Mouse (Mus musculus) heart, adult 18-20 months (tissue): ENCODE results near the gene Rinl. TPM values are rescaled to one million over a fixed set of nuclear protein-coding genes. Genes with fewer than 3 reads are reported as not detected.

Experiments
- DNase-seq, 2 experiments: peaks; one replicate each; pipeline ENCODE4 v3.0.0; 2021 to 2022; ENCODE audit warnings: mixed read lengths in 1 of 2
- total RNA-seq, 2 experiments: library from RNA; stranded (reverse); gene quantifications; 2 replicates each; pipeline ENCODE4 v1.2.3; 2021

Gene Rinl
- total RNA-seq, 2 experiments from 2014 or later: 1.5 to 3.4 TPM

DNA sequence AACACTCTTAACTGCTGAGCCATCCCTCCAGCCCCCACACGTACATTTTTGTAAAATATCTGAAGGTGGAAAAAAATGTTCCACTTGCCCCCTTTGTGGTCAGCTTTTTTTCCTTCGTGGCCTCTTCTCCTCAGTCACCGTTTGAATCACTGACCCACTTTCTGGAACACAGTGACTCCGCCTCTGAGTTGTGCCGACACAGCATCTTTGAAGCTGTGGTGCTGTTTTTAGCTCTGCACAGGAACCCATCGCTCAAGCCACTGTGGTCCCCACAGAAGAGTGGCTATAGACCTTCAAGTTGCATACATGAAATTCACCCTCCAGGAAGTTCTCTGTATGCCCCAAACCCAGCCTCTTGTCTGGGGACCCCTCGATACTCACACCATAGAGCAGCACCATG lies 7.9 kb upstream of the Rinl start:
- DNase-seq: peak in 1 of 2 experiments; percentile 66

DNA sequence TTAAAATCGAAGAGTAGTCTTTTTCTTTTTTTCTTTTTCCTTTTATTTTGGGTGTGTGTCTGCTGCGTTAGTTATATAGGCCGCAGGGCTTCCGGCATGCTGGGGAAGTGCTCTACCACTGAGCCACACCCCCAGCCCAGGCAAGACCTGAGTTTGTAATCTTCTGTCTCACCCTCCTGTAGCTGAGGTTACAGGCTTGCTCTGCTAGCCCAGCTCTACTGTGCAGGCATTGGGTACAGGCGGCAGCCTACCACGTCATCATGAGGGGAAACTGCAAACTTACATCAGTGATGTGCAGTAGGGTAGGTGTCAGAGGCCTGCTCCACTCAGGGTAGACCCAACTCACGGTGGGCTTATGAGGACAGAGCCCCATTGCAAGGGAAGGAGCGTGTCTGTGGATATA lies 7.5 kb upstream of the Rinl start:
- DNase-seq: peak in 1 of 2 experiments; percentile 35

DNA sequence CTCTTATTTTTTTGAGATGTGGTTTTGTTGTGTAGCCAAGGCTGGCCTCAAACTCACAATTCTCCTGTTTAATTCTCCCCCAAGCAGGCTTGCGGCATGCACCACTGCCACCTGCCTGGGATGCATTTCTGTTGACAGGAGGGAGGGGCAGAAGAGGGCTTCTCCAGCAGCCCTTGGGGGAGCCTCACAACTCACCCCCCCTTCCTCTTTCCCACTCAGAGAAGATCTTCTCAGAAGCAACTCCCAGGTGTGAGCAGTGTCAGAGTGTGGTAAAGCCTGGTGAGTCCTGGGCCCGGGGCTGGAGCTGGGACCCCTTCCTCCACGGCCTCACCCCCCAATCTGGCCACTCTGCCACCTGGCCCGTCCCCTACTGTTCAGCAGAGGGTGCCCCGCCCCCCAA lies 3.6 kb upstream of the Rinl start:
- DNase-seq: no peak

DNA sequence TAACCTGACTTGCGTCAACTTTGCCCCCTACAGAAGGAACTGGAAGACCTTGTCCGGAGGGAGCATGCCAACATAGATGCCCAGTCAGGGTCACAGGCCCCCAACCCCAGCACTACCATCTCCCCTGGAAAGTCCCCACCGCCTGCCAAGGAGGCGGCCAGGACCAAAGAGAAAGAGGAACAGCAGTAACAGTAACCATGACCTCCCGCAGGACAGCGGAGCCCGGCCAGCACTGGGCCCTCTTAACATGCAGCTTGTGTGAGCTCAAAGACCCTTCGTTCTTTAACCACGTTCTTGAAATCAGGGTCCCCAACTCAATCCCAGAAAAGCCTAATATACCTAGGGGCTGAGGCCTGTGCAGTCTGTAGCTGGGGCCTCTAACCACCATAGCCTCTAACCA lies 885 bp upstream of the Rinl start:
- DNase-seq: no peak

DNA sequence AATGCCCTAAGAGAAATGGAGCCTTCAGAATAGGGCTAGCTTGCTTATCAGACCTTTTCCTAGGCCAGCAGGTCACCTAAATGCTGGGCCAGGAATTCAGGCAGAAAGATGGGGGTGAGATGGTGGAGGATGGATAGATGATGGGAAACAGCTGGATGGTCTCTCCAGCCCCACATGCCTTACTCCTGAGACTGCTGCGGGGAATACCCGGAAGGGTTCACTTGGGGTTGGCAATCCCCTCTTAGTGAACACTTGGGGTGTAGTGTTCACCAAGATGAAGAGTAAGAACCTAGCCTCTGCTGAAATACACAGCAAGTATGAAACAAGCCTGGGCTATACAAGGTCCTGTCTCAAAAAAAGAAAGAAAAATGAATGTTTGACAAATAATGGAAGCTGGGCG lies 466 bp downstream of the Rinl start:
- no peak for DNase-seq

- DNase-seq: no peak
Observed at GRCm38 (mm10) chr7:28790066-28790806, 1.5 kb downstream of the Rinl start.

DNA sequence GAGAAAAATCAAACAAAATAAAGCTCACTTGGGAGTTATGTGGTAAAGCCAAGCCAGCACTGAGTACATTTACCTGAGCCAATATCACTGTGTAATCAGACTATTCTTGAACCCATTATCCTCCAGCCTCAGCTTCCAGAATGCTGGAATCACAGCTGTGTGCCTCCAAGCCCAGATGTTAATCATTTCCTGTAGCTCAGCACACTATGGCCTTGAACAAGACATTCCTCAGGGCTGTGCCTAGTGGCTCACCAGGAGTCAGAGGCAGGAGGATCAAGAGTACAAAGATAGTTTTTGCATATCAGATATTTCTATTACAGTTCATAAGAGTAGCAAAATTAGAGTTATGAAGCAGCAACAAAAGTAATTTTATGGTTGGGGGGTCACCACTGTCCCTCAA lies 2.9 kb downstream of the Rinl start:
- no peak for DNase-seq

GRCm38 (mm10) chr7:28792391-28793185 lies 3.8 kb downstream of the Rinl start:
- DNase-seq: no peak

DNA sequence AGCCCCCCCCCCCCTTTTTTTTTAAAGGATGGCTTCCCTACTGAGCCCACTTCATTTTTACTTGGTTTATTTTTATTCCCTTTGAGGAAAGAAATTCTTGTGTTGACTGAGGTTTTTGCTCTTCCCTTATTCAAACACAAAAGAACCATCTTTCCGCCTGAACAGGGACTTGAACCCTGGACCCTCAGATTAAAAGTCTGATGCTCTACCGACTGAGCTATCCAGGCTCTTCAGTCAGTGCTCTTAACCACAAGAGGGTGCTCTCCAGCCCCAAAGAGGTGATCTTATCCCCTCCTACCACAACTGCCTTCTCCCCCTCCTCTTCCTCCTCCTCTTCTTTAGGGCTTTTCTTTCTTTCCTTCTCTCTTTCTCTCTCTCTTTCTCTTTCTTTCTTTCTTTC lies 5.1 kb downstream of the Rinl start:
- peak in 1 of 2 experiments; percentile 54 for DNase-seq

DNA sequence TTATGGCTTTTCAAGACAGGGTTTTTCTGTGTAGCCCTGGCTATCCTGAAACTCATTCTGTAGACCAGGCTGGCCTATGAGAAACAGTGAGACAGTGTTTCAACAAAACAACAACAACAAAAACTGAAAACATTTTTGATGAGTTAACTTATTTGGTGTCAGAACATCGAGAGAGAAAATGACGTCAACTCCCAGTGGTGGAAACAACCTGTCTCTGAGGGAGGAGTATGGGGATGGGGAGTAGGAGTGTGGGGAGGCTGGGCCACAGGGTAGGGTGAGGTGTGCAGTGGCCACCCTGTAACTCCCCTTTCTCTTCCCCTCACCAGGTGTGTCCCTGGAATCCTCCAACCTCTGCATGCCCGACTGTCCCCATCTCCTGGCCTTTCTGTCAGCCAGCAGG lies 5.7 kb downstream of the Rinl start:
- DNase-seq: no peak

- peak; percentile 47 to 60 for DNase-seq
Observed at GRCm38 (mm10) chr7:28795832-28796231, 7.1 kb downstream of the Rinl start.

DNA sequence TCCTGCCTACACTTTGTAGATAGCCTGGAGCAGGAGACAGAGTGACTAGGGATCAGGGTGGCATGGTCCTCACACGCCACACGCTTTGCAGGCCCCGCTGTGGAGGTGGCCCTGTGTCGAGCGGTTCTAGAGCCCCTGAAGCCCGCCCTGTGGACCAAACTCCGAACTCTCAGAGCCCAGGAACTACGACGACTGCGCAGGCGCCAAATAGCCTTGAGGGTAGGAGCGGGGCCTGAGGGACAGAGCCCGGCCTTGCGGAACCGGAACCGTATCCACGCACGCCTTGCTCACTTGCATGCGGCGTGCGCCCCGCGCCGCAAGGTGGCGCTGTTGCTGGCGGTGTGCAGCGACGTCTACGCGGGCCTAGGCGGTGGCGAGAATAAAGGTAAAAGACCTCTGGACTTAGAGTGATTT lies 7.8 kb downstream of the Rinl start:
- peak; percentile 88 to 91 for DNase-seq

- no peak for DNase-seq
Observed at GRCm38 (mm10) chr7:28799994-28800393, 11.2 kb downstream of the Rinl start.

- no peak for DNase-seq
Observed at GRCm38 (mm10) chr7:28801451-28801850, 12.7 kb downstream of the Rinl start.

DNA sequence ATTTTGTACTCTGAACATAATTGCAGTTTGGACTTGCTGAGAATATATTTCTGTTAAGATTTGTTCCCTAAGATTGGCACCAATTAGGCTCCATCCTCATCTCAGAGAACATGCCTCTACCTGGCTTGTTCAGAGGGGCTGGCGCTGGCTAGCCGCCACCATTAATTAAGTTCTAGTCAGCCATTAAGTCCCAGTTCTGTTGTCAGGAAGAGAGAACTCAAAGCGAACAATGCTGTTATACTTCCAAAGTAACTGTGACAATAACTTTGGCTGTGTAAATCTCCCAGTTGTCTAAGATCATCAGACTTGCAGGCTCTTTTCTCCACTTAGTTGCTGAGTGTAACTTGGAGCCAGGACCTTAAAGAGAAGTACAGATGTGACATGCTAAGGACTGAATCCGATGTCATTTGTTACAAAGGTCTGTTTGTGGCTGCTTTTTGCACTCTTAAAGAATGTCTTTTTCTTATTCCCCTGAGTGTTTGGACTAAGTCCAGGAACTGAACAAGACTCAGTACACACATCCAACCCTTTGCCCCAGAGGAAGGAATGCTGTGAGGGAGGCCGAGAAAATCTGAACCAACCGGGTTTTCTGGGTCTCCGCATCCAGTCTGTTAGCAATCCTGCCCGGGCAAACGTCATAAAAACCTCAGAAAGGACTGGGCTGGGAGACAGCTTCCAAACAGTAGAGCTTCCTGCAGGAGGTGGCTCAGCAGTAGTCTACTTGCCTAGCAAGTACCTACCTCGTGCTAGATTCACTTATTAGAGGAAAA lies 13.3 kb downstream of the Rinl start:
- peak; percentile 65 to 72 for DNase-seq

DNA sequence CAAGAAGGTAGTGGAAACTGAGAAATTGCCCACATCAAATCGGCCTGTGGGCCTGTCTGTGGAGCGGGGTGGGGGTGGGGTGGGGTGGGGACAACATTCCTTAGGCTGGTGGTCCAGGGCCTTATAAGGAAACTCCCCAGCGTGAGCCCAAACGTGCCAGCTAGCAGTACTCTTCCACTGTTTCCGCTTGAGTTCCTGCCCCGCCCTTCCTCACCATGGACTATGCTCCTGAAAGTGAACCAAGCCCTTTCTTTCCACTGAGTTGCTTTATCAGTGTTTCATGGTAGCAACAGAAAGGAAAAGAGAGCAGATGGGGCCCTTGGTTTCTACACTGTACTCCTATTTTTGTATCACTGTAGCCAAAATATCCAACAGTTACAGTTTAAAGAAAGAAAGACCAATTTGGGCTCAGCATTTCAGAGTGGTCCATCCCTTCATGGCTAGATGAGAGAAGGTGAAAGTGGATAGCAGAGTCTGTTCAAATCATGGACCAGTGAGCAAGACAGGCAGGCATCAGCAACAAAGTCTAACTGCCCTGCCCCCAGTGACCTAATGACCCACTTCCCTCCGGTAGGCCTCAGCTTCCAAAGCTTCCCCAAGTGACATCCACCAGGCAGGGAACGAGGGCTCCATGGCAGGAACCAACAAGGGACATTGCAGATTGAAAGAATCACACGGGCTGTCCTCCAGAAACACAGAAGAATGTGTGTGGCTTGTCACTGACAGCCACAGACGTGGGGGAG lies 14.2 kb downstream of the Rinl start:
- peak; percentile 50 to 77 for DNase-seq

DNA sequence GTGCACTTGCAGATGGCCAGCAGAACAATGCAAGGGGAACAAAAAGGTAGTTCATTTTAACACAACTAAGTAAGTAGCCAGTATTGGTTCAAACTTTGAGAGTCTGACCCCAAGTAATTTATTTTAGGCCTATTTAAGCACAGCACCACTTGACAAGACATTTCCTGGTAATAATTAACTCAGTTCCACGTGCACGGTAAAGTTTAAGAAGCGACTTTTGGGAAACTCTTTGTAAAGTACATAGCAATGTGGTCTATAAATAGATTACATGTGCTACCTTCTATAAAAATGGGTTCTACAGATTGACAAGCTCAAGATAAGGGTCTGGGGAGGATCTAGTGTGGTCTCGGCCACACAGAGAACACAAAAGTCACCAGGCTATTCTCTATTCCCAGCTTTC lies 15.0 kb downstream of the Rinl start:
- no peak for DNase-seq

DNA sequence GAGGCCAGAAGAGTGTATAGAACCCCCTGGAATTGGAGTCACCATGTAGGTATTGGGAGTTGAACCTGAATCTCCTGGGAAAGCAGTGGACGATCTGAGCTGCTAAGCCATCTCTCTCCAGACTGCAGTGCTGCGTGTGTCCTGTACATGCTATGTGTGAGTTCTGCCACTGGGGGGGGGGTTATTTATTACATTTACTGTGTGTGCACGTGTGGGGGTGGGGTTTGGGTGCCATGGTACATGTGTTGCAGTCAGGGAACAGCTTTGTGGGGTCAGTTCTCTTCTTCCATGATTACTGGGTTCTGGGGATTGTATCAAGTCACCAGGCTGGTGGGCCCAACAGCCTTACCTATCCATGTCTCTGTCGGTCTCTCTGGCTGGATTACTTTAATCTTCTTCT lies 18.1 kb downstream of the Rinl start:
- no peak for DNase-seq

GRCm38 (mm10) chr7:28807641-28808220 lies 19.0 kb downstream of the Rinl start:
- peak; percentile 65 to 76 for DNase-seq

GRCm38 (mm10) chr7:28808221-28808941 lies 19.6 kb downstream of the Rinl start, which contains the start of gene Hnrnpl:
Hnrnpl (plus strand) TSS chr7:28808541.
- peak; percentile 86 to 88 for DNase-seq

DNA sequence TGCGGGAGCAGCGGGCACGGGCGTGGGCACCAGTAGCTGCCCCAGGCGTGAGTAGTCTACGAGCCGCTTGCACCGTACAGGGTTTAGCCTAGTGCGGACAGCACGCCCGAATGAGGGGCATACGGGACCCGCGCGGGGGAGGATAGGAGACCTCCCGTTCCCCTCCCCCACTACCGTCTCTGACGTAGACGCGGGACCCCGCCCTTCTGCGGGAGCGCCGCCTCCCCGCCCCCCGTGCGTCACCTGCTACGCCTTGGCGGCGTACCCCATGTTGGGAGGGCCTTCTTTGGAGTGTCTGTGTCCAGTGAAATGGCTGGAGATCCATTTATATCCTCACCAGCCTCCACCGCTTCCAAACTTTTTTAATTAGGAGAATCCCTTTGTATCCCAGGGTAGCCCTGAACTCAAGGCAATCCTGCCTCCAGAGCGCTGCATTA lies 20.2 kb downstream of the Rinl start:
- peak; percentile 97 to 98 for DNase-seq
